ENCODE assay signal across 8 mouse cellular contexts in the genomic region with DNA sequence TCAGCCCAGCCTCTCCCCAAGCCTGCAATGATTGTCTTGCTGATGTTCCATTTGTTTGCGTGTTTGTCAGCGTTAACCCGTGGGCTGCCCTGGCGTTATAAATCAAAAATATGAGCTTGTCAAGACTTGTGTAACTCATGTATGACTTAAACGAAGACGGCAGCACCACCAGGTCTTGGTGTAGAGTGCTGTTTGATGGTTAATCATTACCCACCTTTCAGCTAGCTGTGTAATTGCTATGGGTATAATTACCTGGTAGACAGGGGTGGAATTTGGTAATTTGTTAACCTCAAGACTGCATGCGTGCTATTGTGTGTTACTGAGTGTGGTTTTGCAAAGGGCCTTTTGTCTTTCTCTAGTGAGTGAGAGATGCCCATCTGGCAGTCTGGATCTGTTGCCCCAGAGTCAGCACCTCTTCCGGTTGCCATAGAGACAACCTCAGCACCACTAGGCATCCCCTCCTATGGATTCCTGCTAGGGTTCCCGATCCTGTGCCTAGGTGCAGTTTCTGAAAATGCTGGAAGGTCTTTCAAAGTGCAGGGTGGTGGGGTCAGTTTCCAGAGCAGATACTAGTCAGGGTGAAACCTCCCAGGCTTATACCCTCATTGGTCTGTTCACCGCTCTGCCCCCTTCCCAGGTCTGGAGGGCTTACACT. TPM values are rescaled to one million over a fixed set of nuclear protein-coding genes. Genes with fewer than 3 reads are reported as not detected.
A peak's percentile ranks its signal among the peaks of the same experiment; 100 is the strongest.
DNase-seq lines count a peak whose midpoint lies in the region; ATAC-seq lines count a peak whose summit lies in the region.

No protein-coding gene starts in this region.

- H3K9ac ChIP-seq in forebrain, embryonic 12.5 days = peak overlapping the region; percentile 44
- no peak overlapping the region for H3K9ac ChIP-seq in intestine, embryonic 14.5 days (ENCODE audit: low read length)
- no peak overlapping the region for H3K9ac ChIP-seq in midbrain, embryonic 12.5 days (replicated peaks)
- no peak overlapping the region for H3K9ac ChIP-seq in liver, embryonic 12.5 days

- intact Hi-C loops in gastrocnemius, postnatal 14 days (cut with DNase I; ENCODE audit: low total_unique reads) = no loop called here

- DNase-seq in intestine, embryonic 14.5 days (ENCODE audit: low spot score) = peak; percentile 67
- DNase-seq in left cerebral cortex, adult 8-10 months (ENCODE audit: low spot score in 2 of 2) = no peak
- no peak for DNase-seq in gastrocnemius, postnatal 14 days
- no peak for DNase-seq in spleen, adult 18-20 months

- H3K4me1 ChIP-seq in brown adipose tissue, adult 24 weeks (ENCODE audit: control insufficient read depth, insufficient read depth, insufficient read length, low read length) = peaks cover 35% of the 10 kb centered on the region
- H3K4me1 ChIP-seq in forebrain, embryonic 12.5 days = peaks cover 80% of the 10 kb centered on the region
- H3K4me1 ChIP-seq in intestine, embryonic 14.5 days (replicated peaks; ENCODE audit: control insufficient read depth, insufficient read depth, low read length) = peaks cover 33% of the 10 kb centered on the region
- H3K4me1 ChIP-seq in midbrain, embryonic 12.5 days = peaks cover 77% of the 10 kb centered on the region
- H3K4me1 ChIP-seq in liver, embryonic 12.5 days = peaks cover 60% of the 10 kb centered on the region

- H3K27me3 ChIP-seq in forebrain, embryonic 12.5 days = no peaks in the 10 kb centered on the region
- no peaks in the 10 kb centered on the region for H3K27me3 ChIP-seq in intestine, embryonic 14.5 days (replicated peaks; ENCODE audit: control insufficient read depth, insufficient read depth, low read length)
- H3K27me3 ChIP-seq in midbrain, embryonic 12.5 days = no peaks in the 10 kb centered on the region
- no peaks in the 10 kb centered on the region for H3K27me3 ChIP-seq in liver, embryonic 12.5 days (replicated peaks)

- H3K4me2 ChIP-seq in forebrain, embryonic 12.5 days = peak overlapping the region; percentile 58
- H3K4me2 ChIP-seq in intestine, embryonic 14.5 days (ENCODE audit: low read length) = no peak overlapping the region
- H3K4me2 ChIP-seq in midbrain, embryonic 12.5 days (replicated peaks) = peak overlapping the region; percentile 54
- no peak overlapping the region for H3K4me2 ChIP-seq in liver, embryonic 12.5 days

- H3K4me3 ChIP-seq in brown adipose tissue, adult 24 weeks (ENCODE audit: insufficient read depth, low read depth, low read length) = no peak overlapping the region
- no peak overlapping the region for H3K4me3 ChIP-seq in forebrain, embryonic 12.5 days (replicated peaks)
- no peak overlapping the region for H3K4me3 ChIP-seq in intestine, embryonic 14.5 days (ENCODE audit: low read depth, low read length)
- H3K4me3 ChIP-seq in midbrain, embryonic 12.5 days = no peak overlapping the region
- no peak overlapping the region for H3K4me3 ChIP-seq in liver, embryonic 12.5 days

- H3K9me3 ChIP-seq in forebrain, embryonic 12.5 days = no peaks in the 10 kb centered on the region
- no peaks in the 10 kb centered on the region for H3K9me3 ChIP-seq in intestine, embryonic 14.5 days (ENCODE audit: control insufficient read depth, low read length)
- no peaks in the 10 kb centered on the region for H3K9me3 ChIP-seq in midbrain, embryonic 12.5 days
- H3K9me3 ChIP-seq in liver, embryonic 12.5 days (replicated peaks) = no peaks in the 10 kb centered on the region

- 27% methylated on average over 10 of the region's 10 CpGs for WGBS in forebrain, embryonic 12.5 days
- 51% methylated on average over 10 of the region's 10 CpGs for WGBS in intestine, embryonic 14.5 days
- WGBS in midbrain, embryonic 12.5 days = 40% methylated on average over 10 of the region's 10 CpGs
- WGBS in liver, embryonic 12.5 days (ENCODE audit: insufficient replicate concordance) = 76% methylated on average over 10 of the region's 10 CpGs

- 0 out of 2 replicates have a peak overlapping the region, but pooled peaks have one; percentile 24 for H3K27ac ChIP-seq in brown adipose tissue, adult 24 weeks (replicated peaks; ENCODE audit: low read depth, low read length)
- peak overlapping the region; percentile 98 for H3K27ac ChIP-seq in forebrain, embryonic 12.5 days
- H3K27ac ChIP-seq in intestine, embryonic 14.5 days (ENCODE audit: low read depth) = no peak overlapping the region
- peak overlapping the region; percentile 94 for H3K27ac ChIP-seq in midbrain, embryonic 12.5 days (replicated peaks)
- H3K27ac ChIP-seq in liver, embryonic 12.5 days = no peak overlapping the region

- peak; percentile 42 for ATAC-seq in forebrain, embryonic 12.5 days (ENCODE audit: low FRiP score)
- ATAC-seq in intestine, embryonic 14.5 days (replicated peaks; ENCODE audit: low FRiP score, low TSS enrichment, low read depth) = peak; percentile 22; the same call in 1 of the 2 replicates
- peak; percentile 32; the same call in 1 of the 2 replicates for ATAC-seq in midbrain, embryonic 12.5 days (ENCODE audit: low FRiP score, low read depth)
- no peak for ATAC-seq in liver, embryonic 12.5 days

- no peaks in the 10 kb centered on the region for H3K36me3 ChIP-seq in forebrain, embryonic 12.5 days (replicated peaks)
- H3K36me3 ChIP-seq in intestine, embryonic 14.5 days (ENCODE audit: control insufficient read depth, insufficient read depth, low read length) = no peaks in the 10 kb centered on the region
- H3K36me3 ChIP-seq in midbrain, embryonic 12.5 days = no peaks in the 10 kb centered on the region
- no peaks in the 10 kb centered on the region for H3K36me3 ChIP-seq in liver, embryonic 12.5 days

RNA-seq across cellular contexts. Expression of gene Trak1, which starts 15.1 kb away (rescaled TPM):
- polyA plus RNA-seq in brown adipose tissue, adult 24 weeks (2012; ENCODE audit: insufficient read depth, insufficient read length, missing spikeins) = 64.3 and 66.0 TPM in 2 replicates
- 41.2 and 45.3 TPM in 2 replicates for polyA plus RNA-seq in forebrain, embryonic 12.5 days (2016; fragmentation: Nextera tagmentation; extraction: Ambion mirVana)
- polyA plus RNA-seq in intestine, embryonic 14.5 days (2014; fragmentation: Nextera tagmentation; extraction: Ambion mirVana) = 23.4 and 26.1 TPM in 2 replicates
- 38.0 and 42.2 TPM in 2 replicates for polyA plus RNA-seq in midbrain, embryonic 12.5 days (2016; fragmentation: Nextera tagmentation; extraction: Ambion mirVana)
- total RNA-seq in left cerebral cortex, adult 8-10 months (2022) = 100 to 1,000 TPM; 206 to 233 (median 225) TPM
- 100 to 1,000 TPM; 167 to 178 TPM for total RNA-seq in gastrocnemius, postnatal 14 days (2021)
- polyA plus RNA-seq in liver, embryonic 12.5 days (2016; fragmentation: Nextera tagmentation; extraction: Ambion mirVana) = 10.3 and 11.0 TPM in 2 replicates

RNA-seq across cellular contexts. Expression of gene Ulk4, which starts 35.4 kb away (rescaled TPM):
- 4.4 TPM in 1 of 2 replicates, not detected in the other for polyA plus RNA-seq in brown adipose tissue, adult 24 weeks (2012; ENCODE audit: insufficient read depth, insufficient read length, missing spikeins)
- polyA plus RNA-seq in forebrain, embryonic 12.5 days (2016; fragmentation: Nextera tagmentation; extraction: Ambion mirVana) = 179 and 182 TPM in 2 replicates
- polyA plus RNA-seq in intestine, embryonic 14.5 days (2014; fragmentation: Nextera tagmentation; extraction: Ambion mirVana) = 113 and 122 TPM in 2 replicates
- 193 and 218 TPM in 2 replicates for polyA plus RNA-seq in midbrain, embryonic 12.5 days (2016; fragmentation: Nextera tagmentation; extraction: Ambion mirVana)
- 10 to 100 TPM in 1 of 4 experiments, 1 to 10 TPM in 3; 7.7 to 10.4 (median 9.2) TPM for total RNA-seq in left cerebral cortex, adult 8-10 months (2022)
- under 1 TPM; 0.31 to 0.41 TPM for total RNA-seq in gastrocnemius, postnatal 14 days (2021)
- polyA plus RNA-seq in liver, embryonic 12.5 days (2016; fragmentation: Nextera tagmentation; extraction: Ambion mirVana) = 50.8 and 52.6 TPM in 2 replicates

Comparison
In these comparisons a context has a peak if more than half of its experiments do, and no peak if none do; other contexts are left out.
1. H3K27ac ChIP-seq: peak in brown adipose tissue, adult 24 weeks (single experiment), forebrain, embryonic 12.5 days (single experiment) and midbrain, embryonic 12.5 days (single experiment); none in intestine, embryonic 14.5 days (single experiment) and liver, embryonic 12.5 days (single experiment).
2. H3K4me2 ChIP-seq: peak in forebrain, embryonic 12.5 days (single experiment) and midbrain, embryonic 12.5 days (single experiment); none in intestine, embryonic 14.5 days (single experiment) and liver, embryonic 12.5 days (single experiment).